Mouse (Mus musculus): ENCODE data around the gene Mad2l1bp. TPM values are rescaled to one million over a fixed set of nuclear protein-coding genes. Genes with fewer than 3 reads are reported as not detected.

The Mad2l1bp gene
- polyA plus RNA-seq (2017; shearing (Covaris generic)), result 62.9 TPM

DNA sequence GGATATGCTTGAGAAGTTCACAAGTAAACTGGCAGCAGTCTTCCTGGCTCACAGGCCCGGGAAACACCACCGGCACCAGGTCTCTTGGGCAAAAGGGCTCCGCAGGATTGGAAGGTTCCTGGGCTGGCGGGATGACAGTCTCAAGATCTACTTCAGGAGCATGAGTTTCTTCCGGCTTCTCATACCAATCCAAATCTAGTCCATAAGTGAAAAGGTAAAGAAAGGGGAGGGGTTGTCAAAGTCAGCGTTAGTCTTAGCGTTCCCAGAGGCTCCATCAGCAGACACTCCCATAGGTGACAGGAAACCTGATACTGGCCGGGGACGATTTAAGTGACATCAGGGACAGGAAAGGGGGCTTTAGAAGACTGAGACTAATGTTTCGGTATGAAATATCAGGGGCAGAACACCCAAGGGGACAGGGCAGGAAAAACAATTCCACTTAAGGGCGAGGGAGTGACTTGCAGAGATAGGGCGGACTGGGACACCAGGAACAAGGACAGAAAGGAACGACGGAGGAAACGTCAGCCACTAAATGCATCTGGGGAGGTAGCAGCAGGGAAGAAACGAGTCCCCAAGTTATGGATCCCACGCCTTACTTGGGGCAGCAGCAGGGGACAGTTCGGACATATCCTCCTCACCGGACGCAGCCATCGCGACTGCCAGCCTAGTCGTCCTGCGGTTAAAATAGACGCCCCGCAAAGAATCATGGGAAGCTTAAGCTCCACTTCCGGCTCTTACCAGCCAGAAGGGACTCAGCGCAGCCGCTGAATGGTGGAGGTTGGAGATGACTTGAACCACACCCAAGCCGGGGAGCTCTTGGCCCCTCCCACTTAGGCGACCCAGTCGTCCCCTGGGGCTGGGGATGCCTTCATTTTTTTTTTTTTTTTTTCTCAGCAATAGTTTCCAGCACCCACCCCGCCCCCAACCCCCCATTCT lies at the start of gene Mad2l1bp:
Mad2l1bp (minus strand) TSS at position 707 of the 936 bp plus-strand sequence.

GRCm38 (mm10) chr17:46202421-46203071 lies 49.2 kb upstream of the Mad2l1bp start, which contains the start of the genes Polh and Xpo5:
Polh (minus strand) TSS chr17:46202645.
Xpo5 (plus strand) TSS chr17:46202782.

DNA sequence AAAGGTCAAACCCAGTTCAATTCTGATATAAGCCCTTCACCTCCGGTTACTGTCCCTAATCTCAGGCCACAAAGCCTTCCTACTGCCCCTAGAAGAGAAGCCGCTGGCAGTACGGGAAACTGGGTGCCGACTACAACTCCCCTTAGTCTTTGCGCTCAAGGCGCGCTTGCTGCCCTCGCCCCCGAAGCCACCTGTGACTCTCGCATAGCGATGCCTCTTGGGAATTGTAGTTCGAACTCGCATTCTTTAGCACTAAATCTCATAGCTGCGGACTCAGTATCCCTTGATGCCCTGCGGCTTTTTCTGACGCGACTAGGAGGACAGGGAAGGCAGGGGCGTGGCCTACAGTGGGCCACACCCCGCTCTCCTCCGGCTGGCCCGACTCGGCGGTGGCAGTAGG lies 7.3 kb upstream of the Mad2l1bp start, which contains the start of gene Gtpbp2:
Gtpbp2 (plus strand) TSS at position 347 of the 400 bp plus-strand sequence.

GRCm38 (mm10) chr17:46143578-46144423 lies 9.6 kb downstream of the Mad2l1bp start, which contains the start of gene Rsph9:
Rsph9 (minus strand) TSS chr17:46144216.

GRCm38 (mm10) chr17:46110402-46111289 lies 42.7 kb downstream of the Mad2l1bp start, which contains the start of gene Mrps18a:
Mrps18a (plus strand) TSS chr17:46110986.

Other genes with a start within 250 kb of the Mad2l1bp start
- gene Vegfa, start 121.2 kb downstream of the Mad2l1bp start, polyA plus RNA-seq (2017; shearing (Covaris generic)), result 0.16 TPM
- gene Mrps18a, start 42.6 kb downstream of the Mad2l1bp start, polyA plus RNA-seq (2017; shearing (Covaris generic)), result 100 TPM
- 1.9 TPM for gene Rsph9, start 9.3 kb downstream of the Mad2l1bp start, polyA plus RNA-seq (2017; shearing (Covaris generic))
- gene Gtpbp2, start 7.5 kb upstream of the Mad2l1bp start, polyA plus RNA-seq (2017; shearing (Covaris generic)), result 93.2 TPM
- gene Polh, start 49.1 kb upstream of the Mad2l1bp start, polyA plus RNA-seq (2017; shearing (Covaris generic)), result 7.9 TPM
- 52.0 TPM for gene Xpo5, start 49.2 kb upstream of the Mad2l1bp start, polyA plus RNA-seq (2017; shearing (Covaris generic))
- gene Polr1c, start 94.5 kb upstream of the Mad2l1bp start, polyA plus RNA-seq (2017; shearing (Covaris generic)), result 72.9 TPM
- 188 TPM for gene Yipf3, start 94.5 kb upstream of the Mad2l1bp start, polyA plus RNA-seq (2017; shearing (Covaris generic))
- gene Lrrc73, start 100.0 kb upstream of the Mad2l1bp start, polyA plus RNA-seq (2017; shearing (Covaris generic)), result 0.13 TPM
- 29.3 TPM for gene Tjap1, start 129.5 kb upstream of the Mad2l1bp start, polyA plus RNA-seq (2017; shearing (Covaris generic))
- gene Dlk2, start 143.9 kb upstream of the Mad2l1bp start, polyA plus RNA-seq (2017; shearing (Covaris generic)), result not detected
- gene Abcc10, start 174.8 kb upstream of the Mad2l1bp start, polyA plus RNA-seq (2017; shearing (Covaris generic)), result 8.0 TPM
- 1.1 TPM for gene Zfp318, start 230.2 kb upstream of the Mad2l1bp start, polyA plus RNA-seq (2017; shearing (Covaris generic))

Data from activated CD4-positive, CD25-positive, alpha-beta regulatory T cell, adult 9 weeks (primary cell).